Mouse (Mus musculus) forelimb bud, embryonic 11.5 days (tissue): ENCODE results near the gene Lmcd1.
"Not testable (repeated sequence)": the region's sequence is repeated elsewhere in the genome, so short reads cannot be mapped to it uniquely, and the experiment has no call there.

ENCODE experiments used
- DNase-seq: peaks from one replicate; pipeline ENCODE4 v3.0.0-alpha.2; 2012; ENCODE audit warnings: low read depth, low spot score

Gene Lmcd1

GRCm38 (mm10) chr6:112273501-112274205, at the start of gene Lmcd1:
Gene Lmcd1, plus strand, starts transcription at chr6:112273758.
- DNase-seq: peak; percentile 89

- DNase-seq: no peak
Measured at GRCm38 (mm10) chr6:112223877-112224632, 49.5 kb upstream of the Lmcd1 start.

GRCm38 (mm10) chr6:112236775-112237174, 36.8 kb upstream of the Lmcd1 start:
- no peak for DNase-seq

GRCm38 (mm10) chr6:112242216-112242615, 31.3 kb upstream of the Lmcd1 start:
- no peak for DNase-seq

- no peak for DNase-seq
Measured at GRCm38 (mm10) chr6:112245639-112246038, 27.9 kb upstream of the Lmcd1 start.

- no peak for DNase-seq
Measured at GRCm38 (mm10) chr6:112246636-112247035, 26.9 kb upstream of the Lmcd1 start.

- not testable (repeated sequence) for DNase-seq
Measured at GRCm38 (mm10) chr6:112253943-112254342, 19.6 kb upstream of the Lmcd1 start.

- no peak for DNase-seq
Measured at GRCm38 (mm10) chr6:112254967-112255366, 18.6 kb upstream of the Lmcd1 start.

GRCm38 (mm10) chr6:112255388-112256225, 18.0 kb upstream of the Lmcd1 start:
- DNase-seq: no peak

- no peak for DNase-seq
Measured at GRCm38 (mm10) chr6:112256599-112256998, 17.0 kb upstream of the Lmcd1 start.

- no peak for DNase-seq
Measured at GRCm38 (mm10) chr6:112261089-112261488, 12.5 kb upstream of the Lmcd1 start.

- DNase-seq: no peak
Measured at GRCm38 (mm10) chr6:112264321-112264720, 9.2 kb upstream of the Lmcd1 start.

GRCm38 (mm10) chr6:112266631-112267030, 6.9 kb upstream of the Lmcd1 start:
- DNase-seq: no peak

- DNase-seq: no peak
Measured at GRCm38 (mm10) chr6:112267661-112268357, 5.7 kb upstream of the Lmcd1 start.

- peak; percentile 36 for DNase-seq
Measured at GRCm38 (mm10) chr6:112274261-112275055, 900 bp downstream of the Lmcd1 start.

- DNase-seq: no peak
Measured at GRCm38 (mm10) chr6:112275731-112276245, 2.2 kb downstream of the Lmcd1 start.

GRCm38 (mm10) chr6:112278805-112279204, 5.2 kb downstream of the Lmcd1 start:
- DNase-seq: no peak

- DNase-seq: no peak
Measured at GRCm38 (mm10) chr6:112280161-112280560, 6.6 kb downstream of the Lmcd1 start.

- DNase-seq: peak; percentile 50
Measured at GRCm38 (mm10) chr6:112280945-112281344, 7.4 kb downstream of the Lmcd1 start.

- no peak for DNase-seq
Measured at GRCm38 (mm10) chr6:112281935-112282334, 8.4 kb downstream of the Lmcd1 start.
